Mouse (Mus musculus) v-Abl transformed pro-B cells (cell line): ENCODE measurements around the gene Per3.

Experiments used
- in situ Hi-C, 2 experiments: fragments of 400-800 bp; cut with MboI; formaldehyde crosslinking; loops; one replicate each; pipeline ENCODE4 v1.15.1; 2025; ENCODE audit not compliant: unreplicated experiment in 2 of 2

Per3 gene

GRCm38 (mm10) chr4:150964635-150965554, 79.6 kb downstream of the Per3 start:
- in situ Hi-C loops = loop anchor here (5.0 to 10.0 kb wide), 6 partner anchors 38 to 887 kb away; no protein-coding TSS in a partner anchor

GRCm38 (mm10) chr4:150963711-150964110, 80.8 kb downstream of the Per3 start:
- in situ Hi-C loops = loop anchor here (5.0 to 10.0 kb wide), 3 partner anchors 36 to 181 kb away; no protein-coding TSS in a partner anchor

- in situ Hi-C loops = loop anchor here (5.0 to 10.0 kb wide), 3 partner anchors 35 to 183 kb away; no protein-coding TSS in a partner anchor
These were observed 82.2 kb downstream of the Per3 start for GRCm38 (mm10) chr4:150962231-150962630.

GRCm38 (mm10) chr4:150958536-150958935, 85.9 kb downstream of the Per3 start:
- in situ Hi-C loops = no loop called here

GRCm38 (mm10) chr4:150957106-150957458, 87.4 kb downstream of the Per3 start:
- in situ Hi-C loops = no loop called here

GRCm38 (mm10) chr4:150956369-150957105, 87.9 kb downstream of the Per3 start:
- in situ Hi-C loops = no loop called here
